ENCODE assay signal across 21 mouse cellular contexts in the genomic region with DNA sequence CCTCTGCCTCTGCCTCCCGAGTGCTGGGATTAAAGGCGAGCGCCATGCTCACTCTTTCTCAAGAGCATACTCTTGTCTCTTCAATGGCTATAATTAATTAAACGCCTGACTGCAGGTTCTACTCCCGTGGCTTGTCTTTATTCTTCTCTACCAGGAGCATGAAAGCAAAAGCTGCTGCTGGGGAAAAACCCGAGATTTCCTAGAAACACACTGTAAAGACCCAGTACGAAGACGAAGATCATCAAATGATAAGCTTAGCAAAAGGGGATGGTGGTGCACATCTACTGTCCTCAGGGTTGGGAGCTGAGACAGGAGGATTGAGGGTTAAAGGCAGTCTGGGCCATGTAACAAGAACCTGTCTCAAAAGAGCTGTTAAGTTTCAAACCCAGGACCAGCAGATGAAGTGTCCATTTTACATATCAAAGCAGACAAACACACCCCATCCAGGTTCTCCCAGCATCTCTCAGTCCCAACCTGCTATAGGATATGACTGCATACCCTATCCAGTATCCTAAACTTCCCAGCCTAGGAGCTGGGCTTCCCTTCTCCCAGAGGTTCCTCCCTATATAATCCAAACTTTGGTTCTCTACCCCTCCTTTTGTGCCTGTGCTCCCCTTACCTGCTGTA. TPM values are rescaled to one million over a fixed set of nuclear protein-coding genes. Genes with fewer than 3 reads are reported as not detected.
DNase-seq lines count a peak whose midpoint lies in the region; ATAC-seq lines count a peak whose summit lies in the region.
"Had no signal": no experiment of that assay in that cellular context is flagged by ENCODE, and none has a peak within 500 bp of the region (broad histone marks: within the 10 kb centered on the region; RNA-seq: fewer than 3 reads in every experiment).

No protein-coding gene starts in this region.

- no peak overlapping the region for H3K4me2 ChIP-seq in hindbrain, embryonic 14.5 days (replicated peaks)
- H3K4me2 ChIP-seq: embryonic facial prominence, embryonic 15.5 days; heart, embryonic 12.5 days; intestine, embryonic 15.5 days had no signal

- H3K4me1 ChIP-seq in hindbrain, embryonic 14.5 days (replicated peaks; ENCODE audit: control insufficient read depth, insufficient read depth, low read length) = no peaks in the 10 kb centered on the region
- H3K4me1 ChIP-seq: embryonic facial prominence, embryonic 15.5 days; forebrain, embryonic 10.5 days; heart, embryonic 12.5 days; intestine, embryonic 15.5 days had no signal

- peak; percentile 59 for ATAC-seq in CD4-positive, CD25-positive, alpha-beta regulatory T cell, adult 4 months
- ATAC-seq in inflammation-experienced regulatory T-cells, adult 6 months = peak; percentile 67
- ATAC-seq in hindbrain, embryonic 14.5 days (ENCODE audit: low FRiP score) = no peak
- ATAC-seq: forebrain, embryonic 14.5 days; hindbrain, embryonic 16.5 days; intestine, embryonic 15.5 days had no signal

- 91% methylated on average over 8 of the region's 8 CpGs for WGBS in hindbrain, embryonic 14.5 days

- peaks cover 11% of the 10 kb centered on the region for H3K9me3 ChIP-seq in hindbrain, embryonic 14.5 days (ENCODE audit: control insufficient read depth, low read length)
- H3K9me3 ChIP-seq: G1E; intestine, embryonic 15.5 days had no signal

- no peak overlapping the region for H3K9ac ChIP-seq in hindbrain, embryonic 14.5 days
- H3K9ac ChIP-seq: embryonic facial prominence, embryonic 15.5 days; heart, embryonic 12.5 days; intestine, embryonic 15.5 days had no signal

- H3K4me3 ChIP-seq in hindbrain, embryonic 14.5 days (replicated peaks; ENCODE audit: low read length) = no peak overlapping the region
- H3K4me3 ChIP-seq: embryonic facial prominence, embryonic 15.5 days; erythroblast, embryonic 14.5 days; forebrain, embryonic 10.5 days; gastrocnemius, adult 2 months; heart, embryonic 12.5 days; intestine, embryonic 15.5 days had no signal

- H3K27ac ChIP-seq in hindbrain, embryonic 14.5 days = no peak overlapping the region
- H3K27ac ChIP-seq: embryonic facial prominence, embryonic 15.5 days; forebrain, embryonic 10.5 days; gastrocnemius, adult 2 months; intestine, embryonic 15.5 days had no signal

- H3K36me3 ChIP-seq in hindbrain, embryonic 14.5 days (replicated peaks; ENCODE audit: control insufficient read depth, insufficient read depth) = no peaks in the 10 kb centered on the region
- H3K36me3 ChIP-seq: embryonic facial prominence, embryonic 15.5 days; forebrain, embryonic 10.5 days; G1E; heart, embryonic 12.5 days; intestine, embryonic 15.5 days had no signal

- DNase-seq in A20 (ENCODE audit: low read depth, low spot score) (peak; percentile 35), R1 (ENCODE audit: low read depth, low spot score) (peak; percentile 52)
- DNase-seq in hindbrain, embryonic 14.5 days (ENCODE audit: low spot score) = no peak
- DNase-seq in adrenal gland, adult 18-20 months (ENCODE audit: low spot score in 2 of 2) = no peak
- DNase-seq: adrenal gland, adult 8-10 months; adrenal gland, postnatal 36 days; cerebellum, adult 2 months; cerebellum, postnatal 10 days; embryo, embryonic 11 days; gastrocnemius, adult 2 months; gastrocnemius, postnatal 25 days had no signal

- H3K27me3 ChIP-seq in hindbrain, embryonic 14.5 days (ENCODE audit: control insufficient read depth, insufficient read depth, low read length) = no peaks in the 10 kb centered on the region
- H3K27me3 ChIP-seq: embryonic facial prominence, embryonic 15.5 days; heart, embryonic 12.5 days; intestine, embryonic 15.5 days had no signal

RNA-seq across cellular contexts. Expression of a gene that starts 26.9 kb away (rescaled TPM):
- polyA plus RNA-seq in CD4-positive, CD25-positive, alpha-beta regulatory T cell, adult 4 months (2017; shearing (Covaris generic)) = 10 to 100 TPM; 12.0 to 12.9 TPM
- 10 to 100 TPM in 2 of 3 experiments, 1 to 10 TPM in 1; 8.5 to 18.2 (median 14.7) TPM for polyA plus RNA-seq in inflammation-experienced regulatory T-cells, adult 6 months (2017; shearing (Covaris generic))
- 32.0 and 32.6 TPM in 2 replicates for polyA plus RNA-seq in hindbrain, embryonic 14.5 days (2014; fragmentation: Nextera tagmentation; extraction: Ambion mirVana)
- total RNA-seq in adrenal gland, adult 18-20 months (2021) = 10 to 100 TPM; 22.8 to 27.3 TPM

Comparison
In these comparisons a context has a peak if more than half of its experiments do, and no peak if none do; other contexts are left out.
1. DNase-seq: peak in A20 (single experiment) and R1 (single experiment); none in hindbrain, embryonic 14.5 days (single experiment) and adrenal gland, adult 18-20 months (0 of 2).